Mouse (Mus musculus): Measurements from ENCODE around the gene Gm6309. TPM values are rescaled to one million over a fixed set of nuclear protein-coding genes. Genes with fewer than 3 reads are reported as not detected.

The Gm6309 gene
- polyA plus RNA-seq, 1 experiment: not detected

Other genes starting within 250 kb of the Gm6309 start
- 3.9 and 18.3 TPM in 2 replicates for gene Cyp3a25, start 161.1 kb downstream of the Gm6309 start, polyA plus RNA-seq (2012; rRNA removed)
- 0.05 TPM in 1 of 2 replicates, not detected in the other for gene Cyp3a59, start 91.5 kb downstream of the Gm6309 start, polyA plus RNA-seq (2012; rRNA removed)
- not detected in 2 replicates for gene Gm5565, start 10.2 kb downstream of the Gm6309 start, polyA plus RNA-seq (2012; rRNA removed)
- 0.22 and 0.26 TPM in 2 replicates for gene 1700001J03Rik, start 14.6 kb upstream of the Gm6309 start, polyA plus RNA-seq (2012; rRNA removed)
- 17.7 and 21.3 TPM in 2 replicates for gene Rnf6, start 50.8 kb upstream of the Gm6309 start, polyA plus RNA-seq (2012; rRNA removed)
- 26.7 and 38.6 TPM in 2 replicates for gene Cdk8, start 60.5 kb upstream of the Gm6309 start, polyA plus RNA-seq (2012; rRNA removed)
- 0.98 and 1.3 TPM in 2 replicates for gene Wasf3, start 214.3 kb upstream of the Gm6309 start, polyA plus RNA-seq (2012; rRNA removed)